Mouse (Mus musculus) left cerebral cortex, adult 11 months (tissue): ENCODE results near the gene Gm4201.
"Not testable (repeated sequence)": the region's sequence is repeated elsewhere in the genome, so short reads cannot be mapped to it uniquely, and the experiment has no call there.

Experiments used
- DNase-seq: peaks from one replicate; pipeline ENCODE4 v3.0.0; 2022; ENCODE audit warnings: low spot score

Gm4201 gene

DNA sequence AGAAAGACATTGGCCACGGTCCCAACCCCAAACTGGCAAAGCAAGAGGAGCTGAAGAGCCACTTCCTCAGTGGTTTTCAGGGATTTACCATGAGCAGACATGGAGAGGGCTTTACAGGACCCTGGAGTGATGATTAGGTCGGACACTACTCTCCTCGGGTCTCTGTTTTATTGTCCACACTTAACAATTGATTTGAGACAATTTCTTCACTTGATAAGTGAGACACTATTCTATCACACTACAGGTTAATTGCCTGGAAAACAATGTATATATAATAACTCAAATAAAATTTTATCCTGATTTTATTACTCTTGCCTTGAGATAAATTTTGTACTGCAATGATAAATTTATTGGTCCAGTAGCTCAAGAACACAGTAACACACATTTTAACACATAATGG lies at the start of gene Gm4201:
TSS of gene Gm4201 (minus strand) at position 101 of the 400 bp plus-strand sequence.
- not testable (repeated sequence) for DNase-seq

DNA sequence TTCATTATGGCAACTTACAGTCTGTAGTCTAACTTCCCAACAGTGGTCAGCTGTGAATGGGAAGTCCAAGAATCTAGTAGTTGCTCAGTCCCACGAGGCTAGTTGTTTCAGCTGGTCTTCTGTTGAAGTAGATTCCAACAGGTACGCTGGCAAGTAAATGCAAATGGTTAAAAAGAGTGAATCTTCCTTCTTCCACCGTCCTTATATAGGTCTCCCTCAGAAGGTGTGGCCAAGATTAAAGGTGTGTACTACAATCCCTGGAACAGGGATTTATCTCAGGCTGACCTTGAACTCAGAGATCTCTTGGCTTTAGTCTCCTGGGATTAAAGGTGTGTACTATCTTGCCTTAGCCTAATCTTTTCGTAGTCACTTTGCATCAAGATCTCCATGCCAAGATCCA lies 22.9 kb upstream of the Gm4201 start, which contains the start of gene Gm4565:
TSS of gene Gm4565 (minus strand) at position 101 of the 400 bp plus-strand sequence.
- DNase-seq = not testable (repeated sequence)

- DNase-seq = not testable (repeated sequence)
Measured at GRCm38 (mm10) chr7:22534787-22535186, 30.4 kb downstream of the Gm4201 start, which contains the start of gene Gm8677. Gene Gm8677 (minus strand): TSS chr7:22534887.

- not testable (repeated sequence) for DNase-seq
Measured at GRCm38 (mm10) chr7:22522667-22523066, 42.5 kb downstream of the Gm4201 start, which contains the start of gene Vmn1r152. Gene Vmn1r152 (plus strand): TSS chr7:22522967.
